Mouse (Mus musculus) natural killer cell, adult 2 months (primary cell): ENCODE results near the gene Gfod1.

ENCODE experiments used
- DNase-seq, 2 experiments: peaks; one replicate each; pipeline ENCODE4 v3.0.0; 2022; ENCODE audit warnings: low spot score in 2 of 2

Gene Gfod1

DNA sequence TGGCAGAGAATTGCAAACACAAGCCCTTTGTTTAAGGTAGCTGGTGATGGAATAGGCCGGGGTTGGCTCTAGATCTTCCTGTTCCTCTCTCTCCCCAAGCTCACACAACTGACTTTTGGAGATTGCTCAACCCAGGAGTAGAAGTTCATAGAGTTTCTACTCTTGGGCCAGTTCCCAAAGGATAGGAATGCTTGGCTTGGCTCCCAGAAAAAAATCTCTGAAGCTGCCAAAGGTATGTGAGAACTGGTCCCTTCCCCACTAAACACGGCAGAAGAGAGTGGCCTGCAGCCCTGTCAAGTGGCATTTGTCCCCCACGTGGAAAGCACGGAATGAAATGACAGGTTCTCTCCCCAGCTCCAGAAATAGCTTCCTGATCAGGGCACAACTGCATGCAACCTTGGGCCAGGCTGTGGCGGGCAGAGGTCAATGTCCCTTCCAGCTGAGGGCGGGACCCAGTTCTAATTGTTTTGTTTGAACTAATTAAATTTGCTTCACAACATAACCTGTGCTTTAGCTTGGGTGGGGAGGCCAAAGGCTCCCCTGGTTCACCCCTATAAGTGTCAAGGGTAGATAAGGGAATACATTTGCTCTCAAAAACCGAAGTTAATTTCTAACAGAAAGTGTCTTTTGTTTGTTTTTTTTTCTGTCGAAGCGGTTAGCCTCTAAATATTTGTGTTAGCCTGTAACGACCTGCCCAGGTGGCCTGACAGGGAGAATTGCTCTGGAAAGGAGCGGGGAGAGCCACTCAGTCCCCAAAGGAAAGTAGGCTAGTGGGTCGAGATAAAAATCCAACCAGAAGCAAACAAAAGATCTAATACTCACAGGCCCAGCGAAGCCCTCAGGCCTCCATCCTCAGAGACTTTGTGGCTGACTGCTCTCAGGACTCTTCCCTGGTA lies 71.8 kb downstream of the Gfod1 start:
- no peak for DNase-seq

DNA sequence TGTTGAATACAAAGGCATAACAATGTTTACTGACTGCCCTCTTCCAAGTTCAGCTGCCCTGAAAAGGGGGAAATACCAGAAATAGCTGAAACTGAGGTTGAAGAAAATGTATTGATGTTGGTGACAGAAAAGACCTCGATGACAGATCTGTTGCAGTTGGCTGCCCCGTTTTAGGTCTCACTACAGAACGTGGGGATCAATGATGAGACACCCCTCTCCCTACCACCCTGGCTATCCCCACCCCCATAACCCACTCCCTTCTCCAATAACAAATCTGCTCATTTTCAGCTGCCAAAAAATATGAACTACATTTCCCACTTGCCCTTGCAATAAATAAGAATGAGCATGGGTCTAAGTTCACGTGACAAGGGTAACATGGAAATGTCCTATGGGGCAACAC lies 73.1 kb downstream of the Gfod1 start:
- no peak for DNase-seq

DNA sequence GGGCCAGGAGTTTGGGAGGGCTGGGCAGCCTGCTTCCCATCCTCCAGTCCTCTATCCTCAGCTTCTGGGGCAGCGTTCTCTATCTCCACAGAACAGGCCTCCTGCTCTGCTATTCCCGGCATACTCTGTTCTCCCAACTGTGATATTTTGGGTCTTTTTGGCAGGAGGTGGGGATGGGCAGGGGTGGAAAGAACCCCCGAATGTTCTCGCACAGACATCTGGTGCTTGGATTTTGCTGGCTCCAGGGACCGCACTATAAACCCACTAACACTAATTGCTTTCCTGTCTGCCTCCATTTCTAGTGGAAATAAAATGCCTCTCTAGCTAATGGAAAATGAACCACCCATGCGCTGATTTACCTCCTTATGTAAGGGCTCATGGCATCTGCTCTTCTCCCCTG lies 73.7 kb downstream of the Gfod1 start:
- DNase-seq: no peak

DNA sequence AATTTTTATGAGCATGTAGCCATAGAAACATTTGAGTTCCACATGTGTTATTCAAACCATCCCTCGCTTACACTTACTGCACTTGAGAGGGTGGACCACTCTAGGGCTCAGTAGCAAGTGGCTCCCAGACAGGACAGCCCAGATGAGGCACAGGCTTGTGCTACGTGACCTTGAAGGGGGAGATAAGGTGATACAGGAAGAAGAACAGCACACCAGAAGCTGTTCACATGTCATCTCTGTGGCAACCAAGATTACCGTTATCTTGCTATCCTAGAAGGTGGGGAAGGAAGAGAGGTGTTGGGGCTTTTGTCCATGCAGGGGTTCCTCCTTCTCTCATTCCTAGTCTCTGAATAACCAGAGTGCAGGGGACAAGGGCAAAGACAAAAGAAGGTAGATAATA lies 74.2 kb downstream of the Gfod1 start:
- no peak for DNase-seq

DNA sequence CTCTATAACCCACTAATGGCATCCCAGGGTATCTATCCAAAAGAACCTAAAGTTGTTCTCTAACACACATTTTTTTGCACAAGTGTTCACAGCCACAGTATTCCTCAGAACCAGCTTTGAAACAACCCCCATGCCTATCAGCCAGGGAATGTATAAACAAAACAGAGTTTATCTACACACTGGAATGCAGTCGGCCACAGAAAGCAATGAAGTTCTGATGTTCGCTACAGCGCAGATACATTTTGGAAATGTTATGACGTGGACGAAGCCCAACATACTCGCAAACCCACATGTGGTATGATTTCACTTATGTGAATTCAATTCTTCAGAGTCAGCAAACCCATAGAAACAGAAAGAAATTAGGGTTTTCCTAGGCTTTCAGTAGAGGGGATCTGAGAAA lies 75.8 kb downstream of the Gfod1 start:
- DNase-seq: no peak

DNA sequence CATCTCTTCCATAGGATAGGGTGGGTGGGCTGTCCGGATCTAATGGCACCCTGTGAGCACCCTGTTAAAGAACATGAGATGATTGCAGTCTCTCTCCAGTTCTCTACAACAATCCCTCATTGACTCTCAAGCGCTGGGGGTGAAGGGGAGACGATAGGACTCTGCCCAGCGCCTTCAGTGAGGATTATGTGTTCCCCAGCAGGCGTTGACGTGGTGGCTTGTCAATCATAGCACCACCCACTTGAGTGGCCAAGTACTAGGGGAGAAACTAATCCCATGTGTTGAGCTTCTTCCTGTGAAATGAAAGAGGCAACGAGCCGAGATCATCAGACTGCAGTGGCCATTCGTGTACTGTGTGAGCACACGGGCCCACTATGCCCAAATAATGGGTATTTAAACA lies 77.9 kb downstream of the Gfod1 start:
- DNase-seq: no peak

DNA sequence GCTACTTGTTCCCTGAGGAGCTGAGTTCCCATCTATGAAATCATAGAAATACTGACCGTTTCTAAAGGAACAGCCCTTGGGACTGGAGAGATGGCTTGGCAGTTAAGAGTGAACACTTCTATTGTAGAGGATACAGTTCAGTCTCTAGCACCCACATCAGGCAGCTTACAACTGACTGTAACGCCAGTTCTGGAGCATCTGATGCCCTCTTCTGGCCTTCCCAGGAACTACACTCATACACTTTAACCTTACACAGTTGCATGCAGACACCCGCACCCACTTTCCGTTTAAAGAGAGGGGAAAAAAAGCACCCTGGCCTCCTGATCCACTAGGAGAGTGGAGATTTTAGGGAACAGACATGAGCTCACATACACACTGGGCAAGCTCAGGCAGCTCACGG lies 78.8 kb downstream of the Gfod1 start:
- no peak for DNase-seq

DNA sequence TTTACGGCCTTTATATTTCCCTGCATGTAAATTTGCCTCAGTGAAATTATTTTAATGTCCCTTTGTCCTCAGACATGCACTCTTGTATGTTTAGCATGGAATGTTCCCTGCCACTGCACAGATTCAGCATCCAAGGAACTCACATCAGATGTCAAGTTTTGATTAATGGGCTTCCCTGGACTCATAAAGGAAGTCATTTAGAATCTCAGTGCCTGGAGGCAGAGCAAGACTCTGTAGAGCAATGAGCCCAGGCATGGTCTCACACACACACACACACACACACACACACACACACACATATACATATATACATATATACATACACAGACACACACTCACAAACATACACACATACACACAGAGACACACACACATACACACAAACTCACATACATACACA lies 81.9 kb downstream of the Gfod1 start:
- no peak for DNase-seq

DNA sequence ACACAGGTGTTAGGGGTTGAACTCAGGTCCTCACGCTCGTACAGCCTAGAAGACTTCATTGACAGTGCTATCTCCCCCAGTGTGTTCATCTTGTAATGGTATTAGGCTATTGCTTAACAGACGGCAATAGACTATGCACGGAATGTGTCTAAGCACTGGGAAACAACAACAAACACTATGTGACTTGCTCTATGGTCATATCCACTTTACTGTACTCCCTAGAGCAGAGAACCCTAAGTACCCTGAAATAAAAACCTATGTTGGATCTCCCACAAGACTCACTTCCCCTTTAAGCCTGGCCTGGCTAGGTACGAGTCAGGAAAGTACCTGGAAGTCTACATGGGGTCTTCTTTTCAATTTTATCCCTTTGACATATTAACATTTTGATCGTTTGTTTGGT lies 82.7 kb downstream of the Gfod1 start:
- no peak for DNase-seq

DNA sequence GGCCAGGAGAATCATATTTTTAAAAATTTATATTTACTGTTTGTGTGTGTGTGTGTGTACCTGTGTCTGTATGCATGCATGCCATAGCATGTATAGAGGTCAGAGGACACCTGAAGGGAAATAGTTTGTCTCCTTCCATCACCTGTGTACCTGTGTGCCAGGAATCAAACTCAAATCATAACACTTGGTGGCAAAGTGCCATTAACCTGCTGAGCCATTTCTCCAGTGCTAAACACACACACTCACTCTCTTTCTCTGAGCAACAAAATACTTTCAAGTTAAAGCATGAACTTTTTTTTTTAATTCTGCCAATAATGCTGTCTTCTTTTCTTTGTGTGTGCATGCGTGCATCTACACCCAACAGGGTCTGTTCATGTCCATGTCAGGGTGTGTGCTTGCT lies 83.3 kb downstream of the Gfod1 start:
- DNase-seq: no peak

DNA sequence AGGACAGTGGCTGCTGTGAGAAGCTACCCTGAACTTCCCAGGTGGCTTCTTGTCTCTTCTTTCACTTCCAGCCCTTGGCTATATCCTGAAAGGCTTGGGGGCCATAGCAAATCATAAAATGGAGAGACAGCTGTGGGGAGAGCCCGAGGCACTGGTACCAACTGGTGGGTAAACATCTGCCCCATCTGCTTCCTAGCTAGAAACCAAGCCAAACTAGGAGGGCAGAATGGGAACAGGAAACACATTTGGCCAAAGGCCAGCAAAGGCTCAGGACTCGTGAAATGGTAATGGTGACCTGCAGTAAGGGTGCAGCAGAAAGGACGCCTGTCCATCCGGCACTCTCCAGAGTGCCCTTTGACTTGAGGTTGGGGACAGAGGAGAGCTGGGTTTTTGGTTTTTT lies 85.2 kb downstream of the Gfod1 start:
- DNase-seq: no peak

DNA sequence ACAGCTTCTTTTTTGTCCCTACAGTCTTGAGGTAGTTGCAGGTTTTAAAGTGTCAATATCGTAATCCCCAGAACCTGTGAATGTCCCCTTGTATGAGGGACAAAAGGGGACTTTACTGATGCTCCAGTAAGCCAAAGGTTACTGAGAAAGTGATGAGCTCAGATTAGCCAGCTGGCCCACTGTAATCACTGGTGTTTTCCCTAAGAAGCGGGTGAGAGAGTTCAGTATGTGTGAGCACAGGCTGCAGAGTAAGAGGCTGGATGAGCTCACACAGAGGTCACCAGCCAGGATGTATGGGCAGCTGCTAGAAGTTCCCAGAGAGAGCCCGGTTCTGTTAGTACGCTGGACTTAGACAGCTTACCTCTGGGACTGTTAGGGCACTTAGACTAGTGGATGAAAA lies 85.7 kb downstream of the Gfod1 start:
- no peak for DNase-seq

DNA sequence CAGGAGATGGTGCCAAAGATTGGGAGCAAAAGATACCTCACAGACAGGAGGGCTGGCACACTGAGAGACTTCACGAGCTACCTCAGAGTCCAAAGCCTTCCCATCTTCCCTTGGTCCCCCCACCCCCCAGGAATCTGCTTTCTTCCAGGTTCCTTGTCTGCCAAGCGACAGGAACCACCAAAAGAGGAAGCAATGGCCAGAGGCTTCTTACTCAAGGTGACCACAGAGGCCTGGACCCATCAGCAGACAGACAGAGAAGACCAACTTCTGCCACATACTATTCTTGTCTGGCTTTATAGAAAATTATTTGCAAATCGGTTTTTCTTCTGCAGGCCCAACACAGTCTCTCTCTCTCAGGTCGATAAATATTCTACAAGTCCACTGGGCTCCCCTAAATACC lies 86.3 kb downstream of the Gfod1 start:
- DNase-seq: no peak

DNA sequence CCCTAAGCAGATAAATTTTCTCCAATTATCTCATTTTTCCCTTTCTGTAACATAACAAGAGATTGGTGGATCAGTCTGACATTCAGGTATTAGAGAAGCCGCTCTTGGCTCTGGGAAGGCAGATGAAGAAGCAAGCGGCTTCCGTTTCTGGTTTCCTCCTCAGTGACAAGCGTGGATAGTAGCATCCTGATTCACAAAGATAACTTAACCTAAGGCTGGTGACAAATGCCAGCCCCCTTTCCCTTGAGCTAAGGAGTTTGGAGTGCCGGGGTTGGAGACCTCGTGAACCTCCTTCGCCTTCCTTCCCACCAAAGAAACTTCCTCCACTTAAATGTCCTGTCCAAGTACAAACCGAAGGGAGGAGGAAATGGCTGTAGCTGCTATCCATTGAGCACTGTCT lies 86.9 kb downstream of the Gfod1 start:
- no peak for DNase-seq

DNA sequence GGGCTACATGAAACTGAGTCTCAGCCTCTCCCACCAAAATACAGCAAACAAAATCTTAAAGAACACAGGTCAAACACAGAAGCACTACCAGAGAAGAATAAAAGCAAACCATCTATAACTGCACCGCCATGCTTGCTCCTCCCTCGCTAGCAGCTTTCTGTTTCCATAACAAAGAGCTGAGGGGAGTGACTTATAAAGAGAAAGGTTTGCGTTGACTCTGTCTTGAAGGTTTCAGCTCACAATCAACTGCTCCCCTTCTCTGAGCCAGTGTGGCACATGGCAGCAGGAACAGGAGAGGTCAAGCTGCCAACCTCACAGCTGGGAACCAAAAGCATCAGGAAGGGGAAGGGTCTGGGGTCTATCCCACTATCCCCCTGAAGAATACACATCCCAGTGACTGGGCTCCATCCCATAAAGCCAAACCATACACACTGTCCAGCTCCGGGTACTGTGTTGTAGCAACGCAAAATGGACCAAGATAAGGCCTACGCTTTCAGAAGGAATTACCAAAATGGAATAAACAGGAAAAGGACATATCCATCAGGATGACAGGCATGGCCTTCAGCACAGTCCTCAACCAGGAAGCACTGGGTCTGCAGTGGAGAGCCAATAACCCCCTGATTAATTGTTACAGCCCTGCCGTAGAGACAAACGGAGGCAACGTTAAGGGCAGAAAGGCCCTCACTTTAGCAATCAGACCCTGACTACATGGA lies 87.8 kb downstream of the Gfod1 start:
- DNase-seq: no peak

DNA sequence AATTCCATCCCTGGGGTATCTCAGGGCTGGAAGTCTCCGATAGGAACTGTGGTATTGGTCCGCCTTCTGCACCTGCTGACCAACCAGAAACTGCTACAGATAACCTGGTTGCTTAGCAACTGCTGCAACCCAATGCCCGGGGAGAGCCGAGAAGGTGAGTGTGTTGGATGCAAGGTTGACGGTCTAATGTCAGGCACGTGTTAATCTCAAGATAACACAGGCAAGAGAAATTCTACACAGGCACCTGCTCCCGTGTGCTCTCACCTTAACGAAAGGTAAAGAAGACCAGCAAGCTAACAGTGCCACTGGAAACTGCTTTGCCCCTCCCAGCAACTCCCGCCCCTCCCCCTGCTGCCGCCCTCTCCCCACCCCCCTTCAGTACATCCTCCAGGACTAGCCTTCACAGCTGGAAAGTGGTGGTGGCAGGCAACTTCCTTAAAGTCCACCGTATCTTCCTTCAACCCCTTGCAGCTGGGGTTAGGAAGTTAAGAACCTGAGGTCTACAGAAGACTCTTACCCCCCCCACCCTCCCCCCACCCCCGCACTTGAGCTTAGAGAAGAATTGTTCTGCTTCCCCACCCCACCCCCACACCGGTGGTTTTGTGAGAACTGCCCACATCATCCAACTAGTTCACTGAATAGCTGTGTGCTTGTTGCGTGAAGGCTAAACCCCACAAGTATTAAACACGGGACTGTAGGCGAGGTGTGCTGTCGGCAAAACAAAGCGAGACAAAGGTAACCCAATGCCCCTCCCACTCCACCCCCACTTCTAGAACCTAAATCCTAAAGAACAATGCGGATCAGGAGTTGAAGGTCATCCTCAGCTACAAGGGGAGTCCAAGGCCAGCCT lies 88.6 kb downstream of the Gfod1 start:
- DNase-seq: peak; percentile 36 to 62

DNA sequence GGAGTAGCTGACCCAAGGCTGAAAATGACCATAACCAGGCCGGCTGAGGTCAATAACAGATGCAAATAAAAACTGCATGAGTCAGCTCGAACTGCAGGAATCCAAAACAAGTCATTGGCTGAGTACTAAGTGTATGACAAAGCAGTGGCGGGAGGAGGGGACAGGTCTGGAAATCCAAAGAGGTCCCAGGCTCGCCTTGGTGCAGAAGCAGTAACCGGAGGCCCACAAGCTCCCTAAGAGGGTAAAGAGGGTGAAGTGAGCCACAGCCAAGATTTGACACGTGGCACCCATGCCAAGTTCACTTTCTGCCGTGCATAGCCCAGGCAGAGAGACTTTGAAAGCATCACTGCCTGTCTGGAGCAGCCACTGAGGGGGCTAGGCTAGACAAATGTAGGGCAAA lies 91.6 kb downstream of the Gfod1 start:
- no peak for DNase-seq

DNA sequence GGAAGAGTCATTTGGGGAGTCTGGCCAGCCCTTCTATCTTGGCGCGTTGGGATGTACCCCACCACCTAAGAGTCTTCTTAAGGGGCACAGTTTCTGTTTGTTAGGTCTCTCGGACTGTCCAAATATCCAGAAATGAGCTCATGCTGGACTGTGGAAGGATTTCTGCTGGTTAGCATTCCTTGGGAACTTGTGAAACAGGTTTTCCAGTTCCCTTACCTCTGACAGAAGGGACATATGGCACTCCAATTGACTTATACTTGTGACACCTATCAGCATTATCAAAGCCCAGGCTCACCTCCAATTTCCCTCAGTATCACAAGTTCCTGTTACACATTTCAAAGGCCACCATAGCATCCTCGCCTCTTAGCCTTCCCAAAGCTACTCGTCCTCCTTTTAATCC lies 93.0 kb downstream of the Gfod1 start:
- no peak for DNase-seq

DNA sequence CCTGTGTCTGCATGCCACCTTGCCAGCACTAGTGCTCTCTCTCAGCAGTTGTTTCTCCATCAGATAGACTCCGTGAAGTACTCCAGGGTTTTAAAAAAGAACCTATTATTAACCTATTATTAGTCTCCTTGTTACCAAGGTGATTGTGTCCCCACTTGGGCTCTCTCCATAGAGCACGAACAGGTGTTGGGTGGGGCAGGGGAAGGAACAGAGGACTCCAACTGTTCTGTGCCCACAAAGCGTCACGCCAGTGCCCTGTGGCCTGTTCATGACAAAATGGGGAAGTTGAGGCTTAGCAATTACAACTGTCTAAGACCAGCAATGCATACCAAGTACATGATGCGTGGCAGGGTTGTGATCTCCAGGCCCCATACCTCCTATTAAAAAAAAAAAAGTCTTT lies 94.4 kb downstream of the Gfod1 start:
- DNase-seq: peak in 1 of 2 experiments; percentile 74

DNA sequence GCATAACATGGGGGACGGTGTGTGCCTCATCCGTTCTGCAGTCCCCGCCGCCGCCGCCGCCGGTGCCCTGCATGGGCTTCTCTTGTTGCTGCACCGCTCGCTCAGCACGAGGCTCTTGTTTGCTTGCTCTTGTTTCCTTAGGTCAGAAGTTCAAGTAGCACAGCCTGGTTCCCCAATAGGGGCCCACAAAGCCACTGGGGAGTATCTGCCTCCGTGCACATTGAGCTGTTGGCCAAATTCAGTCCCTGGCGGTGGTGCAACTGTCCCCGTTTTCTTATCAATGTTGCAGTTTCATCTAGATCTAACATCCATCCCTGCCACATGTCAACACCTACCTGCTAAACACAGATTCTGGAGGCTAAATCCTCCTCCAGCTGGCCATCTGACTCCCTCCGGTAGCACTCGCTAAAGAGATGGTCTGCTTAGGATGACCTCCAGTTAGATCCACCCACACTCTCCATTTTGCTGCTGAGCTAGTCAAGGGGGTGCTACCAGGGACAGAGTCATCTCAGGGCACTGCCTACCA lies 95.0 kb downstream of the Gfod1 start:
- peak in 1 of 2 experiments; percentile 43 for DNase-seq

DNA sequence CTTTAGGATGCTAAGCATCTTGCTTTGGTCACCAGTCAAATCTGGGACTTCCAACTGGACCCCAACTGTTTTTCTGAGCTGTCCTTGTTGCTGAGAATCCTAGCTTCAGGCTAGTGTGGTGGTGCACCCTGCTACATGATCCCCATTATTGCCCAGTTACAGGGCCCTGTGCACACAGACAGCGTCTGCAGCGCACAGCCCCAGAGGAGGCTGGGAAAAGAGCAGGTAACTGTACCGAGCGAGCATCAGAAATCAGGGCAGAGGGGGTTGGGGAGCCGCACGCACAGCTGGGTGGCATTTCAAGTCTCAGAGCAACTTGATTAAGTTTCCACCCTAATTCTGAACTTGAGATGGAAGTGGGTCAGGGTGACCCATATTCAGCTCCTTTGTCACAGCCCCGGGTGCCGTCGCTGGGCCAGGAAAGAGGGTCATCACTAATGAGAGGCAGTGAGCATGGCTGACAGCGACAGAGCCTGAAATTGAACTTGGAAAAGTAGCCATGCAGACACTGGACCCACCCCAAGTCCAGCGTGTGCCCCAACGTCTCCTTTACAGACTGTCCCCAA lies 97.8 kb downstream of the Gfod1 start:
- no peak for DNase-seq

DNA sequence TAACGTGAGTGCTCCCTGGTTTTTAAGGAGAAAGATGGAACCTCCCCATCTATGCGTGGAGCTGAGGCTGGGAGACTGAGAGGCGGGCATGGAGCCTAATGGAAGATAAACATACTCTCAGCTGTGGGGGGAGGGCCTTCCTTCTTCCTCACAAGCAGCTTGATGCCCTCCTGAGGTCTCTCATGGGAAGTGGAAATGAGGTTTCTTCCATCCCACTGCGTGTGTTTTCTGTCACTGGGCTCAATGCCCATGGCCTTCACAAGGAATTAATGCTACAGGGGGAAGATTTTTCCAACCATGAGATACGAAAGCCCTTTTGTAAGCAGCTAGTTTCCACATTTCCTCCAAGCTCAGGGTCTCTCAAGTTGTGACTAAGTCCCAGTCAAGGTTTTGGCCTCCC lies 100.3 kb downstream of the Gfod1 start:
- no peak for DNase-seq
